Comparison of ENCODE assay signal across 23 mouse cellular contexts in genomic region chr7:125574832-125575231, GRCm38 (mm10). TPM values are rescaled to one million over a fixed set of nuclear protein-coding genes. Genes with fewer than 3 reads are reported as not detected.
"Had no signal": no experiment of that assay in that cellular context is flagged by ENCODE, and none has a peak within 500 bp of the region (broad histone marks: within the 10 kb centered on the region; RNA-seq: fewer than 3 reads in every experiment).

No protein-coding gene starts in this region.

- H3K27me3 ChIP-seq: heart, embryonic 12.5 days; hindbrain, embryonic 15.5 days; kidney, embryonic 15.5 days; limb, embryonic 13.5 days; limb, embryonic 15.5 days had no signal

- H3K36me3 ChIP-seq: heart, embryonic 10.5 days; heart, embryonic 12.5 days; hindbrain, embryonic 13.5 days; hindbrain, embryonic 15.5 days; limb, embryonic 13.5 days had no signal

- DNase-seq: gastrocnemius, postnatal 14 days; gastrocnemius, postnatal 36 days; heart, adult 18-20 months; heart, postnatal 14 days; heart, postnatal 36 days; kidney, adult 18-20 months; kidney, adult 8-10 months; kidney, postnatal 14 days; kidney, postnatal 36 days; layer of hippocampus, adult 9-11 months; layer of hippocampus, postnatal 36 days; left cerebral cortex, postnatal 4 days had no signal

- H3K9ac ChIP-seq: heart, embryonic 12.5 days; hindbrain, embryonic 13.5 days; hindbrain, embryonic 15.5 days; kidney, embryonic 15.5 days; limb, embryonic 13.5 days; limb, embryonic 15.5 days had no signal

- H3K9me3 ChIP-seq: heart, embryonic 10.5 days; heart, embryonic 12.5 days; hindbrain, embryonic 13.5 days; hindbrain, embryonic 15.5 days; kidney, embryonic 15.5 days; limb, embryonic 13.5 days; limb, embryonic 15.5 days had no signal

- H3K4me3 ChIP-seq: heart, embryonic 10.5 days; heart, embryonic 12.5 days; hindbrain, embryonic 13.5 days; hindbrain, embryonic 15.5 days; kidney, embryonic 15.5 days; limb, embryonic 13.5 days; limb, embryonic 15.5 days had no signal

- ATAC-seq: hindbrain, postnatal 0 days; intestine, postnatal 0 days had no signal

- H3K27ac ChIP-seq: hindbrain, embryonic 13.5 days; hindbrain, embryonic 15.5 days; hindbrain, postnatal 0 days; limb, embryonic 13.5 days had no signal

- H3K4me2 ChIP-seq: heart, embryonic 12.5 days; hindbrain, embryonic 13.5 days; hindbrain, embryonic 15.5 days; kidney, embryonic 15.5 days; limb, embryonic 13.5 days; limb, embryonic 15.5 days had no signal

RNA-seq across cellular contexts. Expression of gene Il21r, which starts 28.4 kb away (rescaled TPM):
- total RNA-seq: gastrocnemius, adult 8-10 months had no signal
- polyA plus RNA-seq: heart, embryonic 14.5 days had no signal
